Mouse (Mus musculus) limb, embryonic 11.5 days (tissue): ENCODE measurements around the gene Mvp. TPM values are rescaled to one million over a fixed set of nuclear protein-coding genes. Genes with fewer than 3 reads are reported as not detected.

Experiments
- ATAC-seq: fragments of 200-750 bp; cut with Nextera tagmentation; 2 replicates; pipeline ENCODE4 v1.8.0; 2017; ENCODE audit warnings: low read depth; ENCODE audit not compliant: insufficient number of reproducible peaks, low FRiP score, low TSS enrichment
- DNase-seq: peaks from one replicate; pipeline ENCODE4 v3.0.0-alpha.2; 2015; ENCODE audit warnings: low spot score
- H3K27ac ChIP-seq: fragments of 300-500 bp; sonication (generic); replicated peaks from 2 replicates; pipeline ENCODE4 v1.5.1; 2014; ENCODE audit warnings: low read depth, mild to moderate bottlenecking, low read length
- H3K27me3 ChIP-seq: fragments of 300-500 bp; sonication (generic); 2 replicates; pipeline ENCODE4 v1.6.1; 2014; ENCODE audit warnings: mild to moderate bottlenecking, low read length, mixed read lengths; ENCODE audit not compliant: control insufficient read depth, insufficient read depth
- H3K36me3 ChIP-seq: fragments of 300-500 bp; sonication (generic); 2 replicates; pipeline ENCODE4 v1.6.1; 2014; ENCODE audit warnings: mild to moderate bottlenecking, low read length, moderate library complexity, mixed read lengths; ENCODE audit not compliant: control insufficient read depth, insufficient read depth
- H3K4me1 ChIP-seq: fragments of 300-500 bp; sonication (generic); 2 replicates; pipeline ENCODE4 v1.6.1; 2014; ENCODE audit warnings: low read length, mixed read lengths; ENCODE audit not compliant: control insufficient read depth, insufficient read depth
- H3K4me2 ChIP-seq: fragments of 300-500 bp; sonication (generic); 2 replicates; pipeline ENCODE4 v1.6.1; 2014; ENCODE audit warnings: low read depth, mild to moderate bottlenecking, moderate library complexity; ENCODE audit not compliant: severe bottlenecking
- H3K4me3 ChIP-seq: fragments of 300-500 bp; sonication (generic); 2 replicates; pipeline ENCODE4 v1.5.1; 2014; ENCODE audit warnings: low read depth, low read length
- H3K9ac ChIP-seq: fragments of 300-500 bp; sonication (generic); 2 replicates; pipeline ENCODE4 v1.6.1; 2014; ENCODE audit warnings: mild to moderate bottlenecking, low read length
- H3K9me3 ChIP-seq: fragments of 300-500 bp; sonication (generic); 2 replicates; pipeline ENCODE4 v1.6.1; 2016; ENCODE audit warnings: low read length; ENCODE audit not compliant: control insufficient read depth
- WGBS: fragments of 180-500 bp; shearing (Covaris S2); extraction: QIAGEN DNeasy Blood & Tissue Kit; methylation state at CpG from one replicate; pipeline ENCODE4 v1.1.7; 2014; 5-methylcytosine and 5-hydroxymethylcytosine counted together
- microRNA-seq: library from miRNA; unstranded; fragments of <30 nt; microRNA quantifications from one replicate; pipeline ENCODE4, GENCODE M21; 2016
- polyA plus RNA-seq: library from polyadenylated mRNA; unstranded; fragments of >200 nt; fragmentation: Nextera tagmentation; extraction: Ambion mirVana; gene quantifications from 2 replicates; pipeline ENCODE4 v1.2.1, GENCODE M21; 2014

Mvp gene
- polyA plus RNA-seq, 1 experiment from 2014 or later, result 2.3 TPM

DNA sequence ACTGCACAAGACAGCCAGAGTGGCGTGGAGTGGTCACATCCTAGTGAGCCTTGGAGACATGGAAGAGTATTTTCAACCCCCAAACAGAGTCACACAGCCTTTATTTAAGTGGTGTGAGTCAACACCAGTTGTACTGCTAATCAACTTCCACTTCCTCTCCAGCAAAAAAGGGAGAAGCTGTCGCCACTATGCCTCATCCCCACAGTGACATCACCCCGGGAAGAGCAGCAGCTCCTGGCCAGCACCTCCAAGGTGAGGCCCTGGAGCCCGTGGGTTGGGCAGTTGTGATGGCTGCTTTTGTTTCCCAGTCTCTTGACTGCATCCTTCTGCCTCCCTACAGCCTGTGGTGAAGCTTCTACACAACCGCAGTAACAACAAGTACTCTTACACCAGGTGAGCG lies 73.2 kb downstream of the Mvp start:
- H3K36me3 ChIP-seq, result peaks cover 6% of the 10 kb centered on the region; the same call in 1 of the 2 replicates
- no peak for DNase-seq

More for the DNA sequence above, 73.2 kb downstream of the Mvp start:
- no peaks in the 10 kb centered on the region for H3K9me3 ChIP-seq
- WGBS, result 52% methylated on average over 6 of the region's 6 CpGs
- ATAC-seq, result no peak
- no peaks in the 10 kb centered on the region for H3K27me3 ChIP-seq
- no peak overlapping the region for H3K4me2 ChIP-seq
- no peaks in the 10 kb centered on the region for H3K4me1 ChIP-seq
- H3K4me3 ChIP-seq, result no peak overlapping the region
- no peak overlapping the region for H3K9ac ChIP-seq
- no peak overlapping the region for H3K27ac ChIP-seq

Small RNA genes within 50 kb of the gene (microRNA-seq; reads per million reads assigned to microRNA genes)
- not detected for gene Gm44343

Other genes with a start within 250 kb of the Mvp start
- gene Gdpd3, start 248.3 kb downstream of the Mvp start, polyA plus RNA-seq, result 1.7 and 2.4 TPM in 2 replicates
- 97.8 and 112 TPM in 2 replicates for gene Ypel3, start 237.7 kb downstream of the Mvp start, polyA plus RNA-seq
- gene Tbx6, start 233.1 kb downstream of the Mvp start, polyA plus RNA-seq, result 0.45 and 0.67 TPM in 2 replicates
- gene Ppp4c, start 222.1 kb downstream of the Mvp start, polyA plus RNA-seq, result 400 and 426 TPM in 2 replicates
- not detected in 2 replicates for gene Fam57b, start 217.0 kb downstream of the Mvp start, polyA plus RNA-seq
- gene 4930451I11Rik, start 183.0 kb downstream of the Mvp start, polyA plus RNA-seq, result not detected in 2 replicates
- gene Doc2a, start 167.2 kb downstream of the Mvp start, polyA plus RNA-seq, result 0.85 and 1.5 TPM in 2 replicates
- gene Hirip3, start 152.6 kb downstream of the Mvp start, polyA plus RNA-seq, result 25.9 and 29.4 TPM in 2 replicates
- gene Ino80e, start 152.2 kb downstream of the Mvp start, polyA plus RNA-seq, result 117 and 118 TPM in 2 replicates
- 30.4 and 31.6 TPM in 2 replicates for gene Taok2, start 129.9 kb downstream of the Mvp start, polyA plus RNA-seq
- 14.1 and 16.5 TPM in 2 replicates for gene Tmem219, start 91.7 kb downstream of the Mvp start, polyA plus RNA-seq
- 16.7 and 17.5 TPM in 2 replicates for gene Kctd13, start 85.7 kb downstream of the Mvp start, polyA plus RNA-seq
- 0.32 TPM in 1 of 2 replicates, not detected in the other for gene Asphd1, start 65.0 kb downstream of the Mvp start, polyA plus RNA-seq
- gene Sez6l2, start 64.1 kb downstream of the Mvp start, polyA plus RNA-seq, result 0.16 and 0.26 TPM in 2 replicates
- gene Cdipt, start 38.7 kb downstream of the Mvp start, polyA plus RNA-seq, result 63.7 and 68.7 TPM in 2 replicates
- gene Cdiptos, start 38.5 kb downstream of the Mvp start, polyA plus RNA-seq, result 1.2 and 1.5 TPM in 2 replicates
- not detected in 2 replicates for gene Pagr1b, start 1.9 kb upstream of the Mvp start, polyA plus RNA-seq
- 59.5 and 88.7 TPM in 2 replicates for gene Pagr1a, start 2.7 kb upstream of the Mvp start, polyA plus RNA-seq
- gene Gm42742, start 6.5 kb upstream of the Mvp start, polyA plus RNA-seq, result 26.2 and 66.8 TPM in 2 replicates
- 7.7 and 9.2 TPM in 2 replicates for gene Prrt2, start 6.6 kb upstream of the Mvp start, polyA plus RNA-seq
- 84.8 TPM in 2 replicates for gene Maz, start 12.4 kb upstream of the Mvp start, polyA plus RNA-seq
- 196 and 199 TPM in 2 replicates for gene Kif22, start 27.9 kb upstream of the Mvp start, polyA plus RNA-seq
- not detected in 2 replicates for gene Zg16, start 72.7 kb upstream of the Mvp start, polyA plus RNA-seq
- 1.7 TPM in 2 replicates for gene AI467606, start 76.7 kb upstream of the Mvp start, polyA plus RNA-seq
- gene Qprt, start 107.6 kb upstream of the Mvp start, polyA plus RNA-seq, result 1.3 and 1.6 TPM in 2 replicates
- 0.05 and 0.20 TPM in 2 replicates for gene Spn, start 123.2 kb upstream of the Mvp start, polyA plus RNA-seq
- 77.0 and 83.7 TPM in 2 replicates for gene Cd2bp2, start 181.4 kb upstream of the Mvp start, polyA plus RNA-seq
- 24.8 and 30.6 TPM in 2 replicates for gene Tbc1d10b, start 193.8 kb upstream of the Mvp start, polyA plus RNA-seq
- 33.6 and 33.7 TPM in 2 replicates for gene Mylpf, start 194.3 kb upstream of the Mvp start, polyA plus RNA-seq
- gene Zfp553, start 218.4 kb upstream of the Mvp start, polyA plus RNA-seq, result 24.2 and 29.1 TPM in 2 replicates
- 23.1 and 29.3 TPM in 2 replicates for gene Sept1, start 218.5 kb upstream of the Mvp start, polyA plus RNA-seq
- 65.6 and 69.0 TPM in 2 replicates for gene Zfp771, start 229.7 kb upstream of the Mvp start, polyA plus RNA-seq
- 290 and 292 TPM in 2 replicates for gene Dctpp1, start 246.1 kb upstream of the Mvp start, polyA plus RNA-seq